Mouse (Mus musculus): Measurements from ENCODE around the gene Ethe1. TPM values are rescaled to one million over a fixed set of nuclear protein-coding genes. Genes with fewer than 3 reads are reported as not detected.
A peak's percentile ranks its signal among the peaks of the same experiment; 100 is the strongest.

Gene Ethe1
- 26.0 and 38.2 TPM in 2 replicates for total RNA-seq (2021)
- long read RNA-seq, partial matches to known transcripts, result 55 of 57 reads
- long read RNA-seq, other reads (novel, unspliced or antisense), result 2 of 57 reads

DNA sequence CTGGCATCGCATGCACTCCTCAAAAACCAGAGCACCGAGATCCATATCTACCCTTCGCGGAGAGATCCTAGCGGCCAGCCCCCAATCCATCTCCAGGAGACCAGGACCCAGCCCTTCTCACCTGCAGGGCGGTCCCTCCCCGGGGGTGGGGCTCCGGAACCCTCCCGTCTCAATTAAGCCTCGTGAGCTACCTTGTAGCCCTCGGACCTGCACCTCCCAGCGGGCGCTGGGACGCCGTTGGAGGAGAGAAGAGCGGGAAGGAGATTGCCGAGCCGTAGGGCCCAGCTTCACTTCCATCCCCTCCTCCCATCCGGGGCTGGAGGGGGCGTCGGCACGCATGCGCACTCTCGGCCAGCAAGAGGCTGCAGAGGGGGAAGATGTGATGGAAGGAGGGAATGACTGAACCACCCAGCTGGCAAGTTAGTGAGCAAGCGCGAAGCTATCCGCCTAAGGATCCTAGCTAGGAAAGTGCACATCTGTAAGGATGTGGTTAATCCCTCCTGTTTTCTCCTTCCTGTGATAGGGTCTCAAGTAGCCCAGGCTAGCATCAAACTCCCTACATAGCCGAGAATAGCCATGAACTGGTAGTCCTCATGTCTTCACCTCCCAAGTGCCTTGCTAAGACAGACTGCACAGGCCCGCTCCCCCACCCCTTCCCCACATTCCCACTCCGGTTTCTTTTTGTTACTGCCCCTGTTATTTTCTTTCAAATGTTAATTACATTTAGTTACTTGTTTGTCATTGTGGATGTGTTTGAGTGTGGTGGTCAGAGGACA, at the start of gene Ethe1, which contains the start of gene Zfp575:
Ethe1 (plus strand) TSS at position 214 of the 776 bp plus-strand sequence.
Zfp575 (minus strand) TSS at position 312 of the 776 bp plus-strand sequence.
- no peak for DNase-seq

DNA sequence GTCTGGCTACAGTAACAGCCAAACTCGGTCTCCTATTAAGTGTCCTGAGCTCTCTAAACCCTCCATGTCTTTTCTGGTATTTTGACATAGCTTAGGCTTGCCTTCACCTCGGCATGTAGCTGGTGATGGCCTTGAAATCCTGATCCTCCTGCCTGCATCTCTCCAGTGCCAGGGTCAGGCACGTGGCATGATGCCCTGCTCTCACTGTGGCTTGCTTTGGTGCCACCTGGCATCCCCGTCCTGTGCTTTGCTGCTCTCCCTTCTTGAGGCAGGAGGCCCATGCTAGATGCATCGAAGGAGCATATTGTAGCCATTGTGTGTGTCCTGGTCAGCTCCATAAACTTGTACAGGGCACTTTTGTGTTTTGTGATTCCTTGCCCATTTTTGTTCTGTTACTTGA, 49.8 kb upstream of the Ethe1 start:
- peak; percentile 34 for DNase-seq

DNA sequence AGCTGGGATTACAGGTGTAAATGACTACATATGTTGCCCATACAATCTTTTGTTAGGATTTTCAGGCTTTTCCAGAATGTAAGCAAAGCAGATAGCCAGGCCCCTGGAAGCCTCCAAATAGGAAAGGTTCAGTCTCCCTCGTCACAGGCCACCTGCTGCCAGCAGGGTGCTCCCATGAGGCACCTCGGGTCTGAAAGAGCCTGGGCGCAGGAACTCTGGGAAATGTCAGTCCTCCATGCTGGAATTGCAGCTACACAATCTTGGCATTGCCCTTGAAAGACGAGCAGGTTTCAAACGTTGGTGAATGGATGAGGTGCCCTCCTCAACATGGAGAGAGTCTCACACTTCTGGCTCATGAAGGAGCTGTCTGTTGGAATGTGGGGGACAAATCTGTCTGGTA, 49.2 kb upstream of the Ethe1 start:
- peak; percentile 36 for DNase-seq

DNA sequence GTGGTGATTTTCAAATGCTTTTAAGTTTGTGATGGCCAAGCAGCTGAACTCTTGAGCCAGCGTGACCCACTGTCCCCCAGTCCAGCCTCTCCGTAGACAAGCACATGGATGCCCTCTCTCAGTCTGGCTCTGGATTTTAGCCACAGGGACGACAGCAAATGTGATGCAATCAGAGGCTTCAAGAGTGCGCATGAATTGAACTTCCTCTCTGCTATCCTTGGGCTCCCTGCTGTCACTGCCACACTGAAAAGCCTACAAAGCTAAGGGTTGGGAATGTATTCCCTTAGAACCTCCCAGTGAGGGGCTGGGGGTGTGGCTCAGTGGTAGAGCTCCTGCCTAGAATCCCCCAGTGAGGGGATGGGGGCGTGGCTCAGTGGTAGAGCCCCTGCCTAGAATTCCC, 48.6 kb upstream of the Ethe1 start:
- no peak for DNase-seq

DNA sequence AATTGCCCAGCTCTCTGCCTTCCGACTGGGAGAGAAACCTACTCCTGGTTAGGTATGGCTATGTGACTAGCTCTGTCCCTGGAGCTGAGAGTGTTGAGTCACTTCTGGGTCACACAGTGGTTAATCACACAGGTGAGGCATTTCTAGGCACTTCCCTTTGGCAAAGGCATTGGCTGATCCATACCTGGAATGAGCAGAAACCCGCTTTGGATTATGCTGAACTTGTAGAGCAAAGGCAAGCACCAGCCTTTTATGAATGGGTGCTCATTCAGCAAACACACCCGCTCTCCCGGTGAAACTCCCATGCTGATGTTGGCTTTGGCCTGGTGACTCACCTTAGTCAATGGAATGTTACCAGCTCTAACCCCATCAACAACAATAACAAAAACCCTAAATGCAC, 47.7 kb upstream of the Ethe1 start:
- no peak for DNase-seq

DNA sequence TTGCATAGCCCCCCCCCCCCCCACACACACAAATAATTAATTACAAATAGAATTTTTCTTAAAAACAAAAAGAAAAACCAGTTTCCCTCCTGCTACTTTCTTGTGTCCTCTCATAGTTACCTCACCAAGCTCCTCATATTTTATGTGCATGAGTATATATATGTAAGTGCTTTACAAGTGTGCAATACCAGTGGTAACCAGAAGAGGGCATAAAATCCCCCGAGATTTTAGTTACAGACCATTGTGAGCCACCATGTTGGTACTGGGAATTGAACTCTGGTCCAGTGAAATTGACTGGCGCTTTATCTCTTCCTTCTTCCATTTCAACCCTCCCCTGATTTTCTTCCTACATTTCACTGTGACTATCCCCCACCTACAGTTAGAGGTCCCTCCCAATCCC, 42.8 kb upstream of the Ethe1 start:
- no peak for DNase-seq

DNA sequence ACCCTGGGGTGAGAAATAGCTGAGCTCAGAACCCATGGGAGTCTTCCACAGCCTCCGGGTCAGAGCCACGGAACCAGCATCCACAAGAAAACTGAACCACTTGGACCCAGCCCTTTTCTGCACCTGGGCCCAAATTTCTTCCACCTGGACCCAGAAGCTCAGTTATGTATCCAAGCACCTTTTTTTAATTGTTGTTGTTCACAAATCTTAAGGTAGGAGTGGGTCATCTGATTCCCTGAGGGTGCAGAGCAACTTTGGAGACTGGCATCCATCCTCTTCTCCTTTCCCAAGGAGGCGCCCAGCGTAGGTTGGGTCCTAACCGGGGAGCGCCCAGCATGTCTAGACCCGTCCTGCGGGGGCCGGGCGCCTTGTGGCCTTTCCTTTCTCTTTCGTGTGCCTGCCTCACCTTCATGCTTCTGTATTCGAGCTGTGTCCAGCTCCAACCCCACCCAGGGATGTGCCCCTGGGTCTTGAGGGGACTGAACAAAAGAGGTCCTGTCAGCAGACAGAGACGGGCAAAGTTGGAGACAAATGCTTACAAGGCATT, 41.2 kb upstream of the Ethe1 start, which contains the start of the genes Pinlyp and Xrcc1:
Pinlyp (minus strand) TSS at position 51 of the 547 bp plus-strand sequence.
Xrcc1 (plus strand) TSS at position 222 of the 547 bp plus-strand sequence.
- no peak for DNase-seq

DNA sequence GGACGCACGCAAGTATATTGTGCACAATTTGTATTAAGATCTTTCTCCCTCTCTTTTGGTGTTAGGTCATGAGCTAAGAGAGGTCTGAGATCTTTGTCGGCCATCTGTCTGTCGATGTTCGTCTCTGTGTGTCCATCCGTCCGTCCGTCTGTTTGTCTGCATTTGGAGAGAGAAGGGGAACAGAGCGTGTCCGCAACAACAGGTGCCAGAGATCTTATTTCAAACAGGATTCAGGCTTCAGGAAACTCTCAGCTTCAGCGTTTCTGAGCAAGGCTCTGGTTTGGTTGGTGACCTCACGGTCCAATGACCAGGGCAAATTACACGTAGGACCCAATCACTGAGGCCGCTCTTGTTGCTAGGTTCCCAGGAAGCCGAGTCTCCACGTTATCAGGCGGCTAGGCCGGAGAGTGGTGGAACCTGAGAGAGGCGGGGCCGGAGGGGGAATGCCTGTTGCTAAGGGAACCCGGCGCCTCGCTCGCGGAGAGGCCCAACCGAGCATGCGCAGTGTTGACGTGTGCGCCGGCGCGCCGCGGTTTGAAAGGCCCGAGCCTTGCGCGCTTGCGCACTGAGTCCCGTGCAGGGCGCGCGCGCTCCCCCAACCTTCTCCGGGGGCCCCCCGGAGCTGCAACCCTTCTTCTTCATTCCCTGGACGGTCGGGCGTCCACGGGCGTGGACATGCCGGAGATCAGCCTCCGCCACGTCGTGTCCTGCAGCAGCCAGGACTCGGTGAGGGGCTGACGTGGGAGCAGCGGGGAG, 40.5 kb upstream of the Ethe1 start:
- peak; percentile 99 for DNase-seq

DNA sequence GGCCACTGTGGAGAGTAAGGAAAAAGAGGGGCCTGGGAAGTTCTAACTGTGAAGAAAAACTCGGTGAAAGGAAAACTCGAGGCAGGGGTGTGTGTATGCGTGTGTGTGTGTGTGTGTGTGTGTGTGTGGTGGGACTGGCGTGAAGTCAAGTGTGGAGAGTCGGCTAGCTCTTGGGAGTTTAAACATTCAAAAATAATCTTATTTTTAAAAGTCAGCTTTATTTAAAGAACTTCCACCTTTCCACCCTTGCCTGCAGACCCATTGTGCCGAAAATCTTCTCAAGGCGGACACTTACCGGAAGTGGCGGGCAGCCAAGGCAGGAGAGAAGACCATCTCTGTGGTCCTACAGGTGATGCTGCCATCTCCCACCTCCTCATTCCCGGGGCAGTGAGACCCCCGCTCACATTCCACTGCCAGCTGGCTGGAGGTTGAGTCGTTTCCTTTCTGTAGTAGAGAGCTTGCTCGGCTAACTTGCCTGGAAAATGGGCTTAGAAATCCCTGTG, 39.8 kb upstream of the Ethe1 start:
- DNase-seq, result no peak

DNA sequence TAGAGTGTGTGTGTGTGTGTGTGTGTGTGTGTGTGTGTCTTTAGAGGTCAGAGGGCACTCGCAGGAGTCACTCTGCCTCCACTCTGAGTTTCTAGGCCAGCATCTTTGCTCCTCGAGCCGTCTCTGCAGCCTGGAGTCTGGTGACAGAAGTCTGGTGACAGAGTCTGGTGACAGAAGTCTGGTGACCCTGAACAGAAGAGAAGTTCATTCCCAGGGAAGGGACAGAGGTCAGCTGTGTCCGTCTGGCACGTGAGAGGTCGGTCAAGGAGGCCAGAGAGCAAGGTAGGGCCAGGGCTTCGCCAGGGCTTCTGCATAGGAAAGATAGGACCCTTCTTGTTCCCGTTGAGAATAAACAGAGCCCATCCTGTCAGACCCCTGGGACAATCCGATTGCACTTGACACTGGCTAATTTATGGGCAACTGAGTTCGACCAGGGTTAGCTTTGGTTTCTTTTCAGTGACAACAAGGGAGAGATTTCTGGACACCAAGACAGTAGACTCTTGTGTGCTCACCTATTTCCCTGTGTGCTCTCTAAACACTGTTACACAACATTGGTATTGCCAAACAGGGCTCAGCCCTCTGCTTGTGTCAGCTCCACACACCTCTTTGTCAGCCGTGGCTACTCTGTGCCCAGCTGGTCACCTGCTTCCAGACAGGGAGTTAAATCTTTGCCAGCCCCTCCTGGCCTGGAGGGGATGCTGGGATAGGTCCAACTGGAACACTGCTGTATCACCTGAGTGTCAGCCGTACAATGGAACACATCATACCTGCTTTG, 35.2 kb upstream of the Ethe1 start:
- DNase-seq, result no peak

DNA sequence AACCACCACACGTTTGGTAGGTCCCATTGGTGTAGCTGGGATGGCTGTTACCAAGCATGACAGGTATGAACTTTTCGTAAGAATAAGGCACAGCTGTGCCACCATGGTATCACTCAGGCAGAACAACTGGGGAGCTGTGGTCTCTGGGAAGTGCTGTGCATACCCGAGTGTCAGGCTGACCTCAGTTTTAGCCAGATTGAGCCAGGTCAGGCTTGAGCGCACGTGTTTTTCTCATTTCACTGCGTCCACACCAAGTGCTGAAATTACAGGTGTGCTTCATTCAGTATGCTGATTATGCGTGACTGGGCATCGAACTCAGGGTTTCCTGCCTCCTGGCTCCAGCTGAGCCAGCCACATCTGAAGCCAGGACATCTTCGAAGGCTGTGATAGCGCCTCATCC, 31.6 kb upstream of the Ethe1 start:
- no peak for DNase-seq

DNA sequence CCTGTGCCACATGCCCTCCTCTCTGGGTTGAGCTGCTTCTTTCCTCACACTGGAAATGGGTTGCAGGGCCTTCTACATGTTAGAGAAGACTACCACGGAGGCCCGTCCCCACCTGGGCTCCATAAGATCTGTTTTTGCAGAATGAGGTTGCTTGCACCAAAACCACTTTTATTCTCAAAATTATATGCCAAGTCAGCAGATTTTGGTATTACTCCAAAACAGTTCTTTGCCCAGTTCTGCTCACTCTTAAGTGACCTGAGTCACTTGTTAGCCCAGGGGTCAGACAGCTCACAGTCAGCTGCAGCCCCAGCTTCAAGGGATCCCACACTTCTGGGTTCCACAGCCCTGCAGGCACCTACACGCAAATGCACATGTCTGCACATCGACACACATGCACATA, 25.9 kb upstream of the Ethe1 start:
- DNase-seq, result no peak

DNA sequence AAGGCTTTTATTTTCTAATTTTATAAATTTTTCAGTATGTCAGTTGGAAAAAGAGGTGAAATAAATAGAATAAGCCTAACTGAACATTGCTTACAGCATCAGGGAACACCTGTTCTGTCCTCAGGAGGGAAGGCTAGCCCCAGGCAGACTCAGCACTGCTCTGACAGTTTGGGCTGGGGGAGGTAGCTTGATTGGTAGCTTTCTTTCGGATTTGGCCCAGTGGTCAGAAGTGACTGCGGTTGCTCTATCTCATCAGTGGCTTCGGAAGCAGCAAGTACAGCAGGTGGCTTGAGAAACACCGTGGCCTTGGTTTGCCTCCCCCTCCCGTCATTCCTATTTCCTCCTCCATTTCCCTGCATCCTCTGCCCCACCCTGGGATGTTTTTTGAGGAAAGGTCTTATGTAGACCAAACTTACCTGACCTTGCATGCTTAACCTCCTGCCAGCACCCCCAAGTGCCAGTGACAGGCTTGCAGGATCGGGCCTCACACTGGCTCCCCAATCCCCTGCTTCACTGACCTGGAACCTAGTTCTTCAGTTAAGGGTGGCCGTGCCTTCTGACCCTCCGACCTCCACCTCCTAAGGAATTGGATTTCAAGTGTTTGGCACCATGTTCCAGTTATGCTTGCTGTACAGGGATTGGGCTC, 24.0 kb upstream of the Ethe1 start:
- DNase-seq, result no peak

DNA sequence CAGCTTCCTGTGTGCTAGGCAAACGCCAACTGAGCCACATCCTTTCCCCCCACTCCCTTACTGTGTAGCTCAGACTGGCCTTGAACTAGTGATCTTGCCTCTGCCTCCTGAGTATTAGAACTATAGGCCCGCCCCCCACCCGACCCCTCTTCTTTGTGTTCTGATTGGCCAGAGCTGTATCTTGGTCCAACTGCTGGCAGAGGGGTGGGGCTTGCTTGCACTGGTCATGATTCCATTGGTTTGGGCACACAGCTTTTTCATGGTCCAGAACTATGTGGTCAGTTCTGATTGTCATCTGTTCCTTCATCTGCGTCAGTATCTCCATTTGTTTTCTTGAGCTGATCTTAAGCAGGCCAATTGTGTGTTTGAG, 23.5 kb upstream of the Ethe1 start:
- DNase-seq, result no peak

DNA sequence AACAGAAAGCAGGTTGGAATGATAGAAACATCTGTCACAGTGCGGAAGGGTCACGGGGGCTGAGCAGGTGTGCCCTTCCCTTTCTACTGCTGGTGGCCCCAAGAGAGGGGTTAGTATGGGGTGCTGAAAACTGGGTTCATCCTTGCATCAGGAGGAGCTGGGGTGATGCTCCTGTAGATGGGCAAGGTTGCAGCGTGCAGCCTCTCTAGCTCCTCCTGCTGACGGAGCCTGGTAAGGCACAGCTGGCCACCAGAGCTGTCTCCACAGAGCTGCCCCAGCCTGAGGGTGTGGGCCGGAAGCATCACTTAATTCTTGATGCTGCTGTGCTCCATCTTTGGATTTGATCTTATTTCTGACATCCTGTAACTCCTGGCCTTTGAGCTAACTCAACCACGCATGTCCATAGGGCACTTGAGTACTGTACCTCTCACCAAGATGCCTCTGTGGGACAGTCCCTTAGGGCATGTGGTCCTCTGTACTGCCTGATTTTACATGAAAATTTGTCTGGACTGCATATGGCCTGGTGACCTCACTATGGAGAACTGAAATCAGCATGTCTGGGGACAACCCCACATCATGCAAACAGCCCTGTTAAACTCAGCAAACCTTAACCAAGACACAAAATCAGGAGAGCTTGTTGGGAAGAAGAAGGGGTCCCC, 22.6 kb upstream of the Ethe1 start:
- peak; percentile 71 for DNase-seq

DNA sequence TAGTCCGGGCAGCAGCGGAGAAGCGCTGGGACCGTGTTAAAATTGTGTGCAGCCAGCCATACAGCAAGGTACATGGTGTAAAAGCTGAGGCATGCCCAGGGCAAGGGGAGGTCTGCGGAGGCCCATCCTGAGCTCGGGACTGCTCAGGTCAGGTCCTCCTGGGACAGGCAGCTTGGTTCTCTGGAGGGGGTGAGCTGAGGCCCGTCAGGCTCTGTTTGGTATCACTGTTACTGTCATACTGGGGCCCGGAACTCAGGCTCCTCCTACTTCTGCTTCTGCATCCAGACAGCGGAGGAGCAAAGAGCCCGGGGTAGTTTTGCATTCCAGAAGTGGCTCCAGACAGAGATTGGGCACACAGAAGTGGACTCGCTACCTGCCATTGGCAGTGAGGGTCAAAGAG, 21.7 kb upstream of the Ethe1 start:
- no peak for DNase-seq

DNA sequence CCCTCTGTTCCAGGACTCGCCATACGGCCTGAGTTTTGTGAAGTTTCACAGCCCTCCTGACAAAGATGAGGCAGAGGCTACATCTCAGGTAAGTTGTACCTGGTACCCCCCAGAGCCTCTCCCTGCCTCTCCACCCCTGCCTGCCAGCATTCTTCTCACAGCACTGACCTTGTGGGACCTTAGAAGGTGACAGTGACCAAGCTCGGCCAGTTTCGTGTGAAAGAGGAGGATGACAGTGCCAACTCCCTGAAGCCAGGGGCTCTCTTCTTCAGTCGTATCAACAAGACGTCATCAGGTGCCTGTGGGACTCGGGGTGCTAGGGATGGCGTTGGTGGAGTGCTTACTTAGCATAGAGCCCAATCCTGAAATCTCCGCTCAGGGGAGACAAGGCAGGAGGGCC, 21.1 kb upstream of the Ethe1 start:
- no peak for DNase-seq

DNA sequence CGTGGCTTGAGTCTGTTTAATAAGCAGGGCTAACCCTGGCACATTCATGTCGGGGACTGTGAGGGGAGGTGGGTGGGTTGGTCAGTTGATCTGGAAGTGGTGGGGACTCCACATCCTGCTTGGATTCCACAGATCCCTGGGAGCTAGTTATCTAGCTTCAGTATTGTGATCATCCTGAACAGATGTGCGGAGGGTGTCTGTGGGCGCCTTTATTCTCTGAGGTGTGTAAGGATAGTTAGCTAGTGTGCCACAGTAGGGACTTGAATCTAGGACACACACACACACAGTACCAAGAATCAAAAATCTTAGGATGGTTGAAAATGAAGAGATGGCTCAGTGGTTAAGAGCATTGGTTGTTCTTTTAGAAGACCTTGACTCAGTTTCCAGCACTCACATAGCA, 18.8 kb upstream of the Ethe1 start:
- DNase-seq, result no peak

DNA sequence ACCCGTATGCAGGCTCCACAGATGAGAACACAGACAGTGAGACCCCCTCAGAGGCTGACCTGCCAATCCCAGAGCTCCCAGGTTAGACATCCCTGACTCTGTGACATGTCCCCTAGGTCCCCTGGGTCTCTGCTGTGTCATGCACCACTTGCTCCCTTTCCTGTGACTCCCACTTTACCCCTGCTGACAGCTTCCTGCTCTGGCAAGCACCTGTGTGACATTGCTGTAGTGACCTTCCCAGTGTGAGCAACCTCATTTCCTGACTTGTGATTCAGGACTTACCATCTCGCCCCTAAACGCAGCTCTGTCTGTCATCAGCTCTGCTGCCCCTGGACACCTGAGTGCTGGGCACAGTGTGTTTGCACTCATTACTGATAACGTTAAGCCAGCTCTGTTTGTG, 16.3 kb upstream of the Ethe1 start:
- DNase-seq, result no peak

DNA sequence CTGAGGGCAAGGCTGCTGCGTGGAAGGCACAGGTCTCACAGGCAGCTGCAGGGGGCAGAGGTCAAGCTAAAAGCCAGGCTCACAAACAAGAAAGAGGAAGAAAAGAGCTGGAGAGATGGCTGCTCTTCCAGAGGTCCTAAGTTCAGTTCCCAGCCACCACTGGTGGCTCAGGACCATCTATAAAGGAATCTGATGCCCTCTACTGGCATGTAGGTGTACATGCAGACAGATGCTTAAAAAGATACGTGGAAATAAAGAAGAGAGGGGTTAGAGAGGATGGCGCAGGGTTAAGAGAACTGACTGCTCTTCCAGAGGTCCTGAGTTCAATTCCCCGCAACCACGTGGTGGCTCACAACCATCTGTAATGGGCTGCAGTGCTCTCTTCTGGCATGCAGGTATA, 14.9 kb upstream of the Ethe1 start:
- no peak for DNase-seq

DNA sequence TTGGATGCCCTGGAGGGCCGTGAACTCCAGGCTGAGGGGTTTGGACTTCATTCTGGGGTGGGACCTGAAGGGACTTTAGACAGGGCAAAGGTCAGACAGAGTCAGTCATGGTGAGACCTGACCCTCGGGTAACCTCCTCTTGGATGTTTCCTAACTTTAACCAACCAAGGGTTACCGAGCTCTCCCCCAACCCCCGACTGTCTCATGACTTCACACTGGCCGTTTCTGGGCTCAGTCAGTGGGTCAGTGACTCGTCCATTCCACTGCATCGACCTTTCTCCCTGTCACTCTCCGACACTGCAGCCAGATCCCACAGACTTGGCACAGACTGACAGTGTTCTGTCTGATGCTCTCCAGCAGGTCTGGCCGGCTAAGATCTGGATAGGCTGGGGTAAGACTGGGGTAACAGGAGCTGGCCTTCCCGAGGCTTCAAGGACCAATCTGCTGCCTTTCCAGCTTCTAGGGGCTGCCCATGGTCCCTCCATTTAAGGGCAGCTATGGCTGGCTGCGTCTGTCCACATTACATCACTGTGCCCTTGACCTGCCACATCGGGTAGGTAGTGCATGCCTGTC, 13.0 kb upstream of the Ethe1 start:
- DNase-seq, result no peak

All from adrenal gland, postnatal 25 days (tissue).